Mouse (Mus musculus): Measurements from ENCODE around the gene Esrrg. TPM values are rescaled to one million over a fixed set of nuclear protein-coding genes. Genes with fewer than 3 reads are reported as not detected.
A peak's percentile ranks its signal among the peaks of the same experiment; 100 is the strongest.

Gene Esrrg
- polyA plus RNA-seq, 1 experiment from 2014 or later = 2.2 TPM

GRCm38 (mm10) chr1:187610336-187610948, 1.9 kb downstream of the Esrrg start:
- peaks cover 72% of the 10 kb centered on the region for H3K27me3 ChIP-seq (ENCODE audit: low read depth, poor library complexity, severe bottlenecking)
- H3K4me3 ChIP-seq = no peak overlapping the region
- WGBS = 25% methylated on average over 9 of the region's 9 CpGs
- no peaks in the 10 kb centered on the region for H3K36me3 ChIP-seq
- H3K9me3 ChIP-seq (replicated peaks) = no peaks in the 10 kb centered on the region
- DNase-seq (ENCODE audit: low spot score) = peak; percentile 34
- peaks cover 66% of the 10 kb centered on the region for H3K4me1 ChIP-seq
- no peak overlapping the region for H3K27ac ChIP-seq

GRCm38 (mm10) chr1:187611925-187612324, 3.3 kb downstream of the Esrrg start:
- no peaks in the 10 kb centered on the region for H3K9me3 ChIP-seq (replicated peaks)
- H3K36me3 ChIP-seq = no peaks in the 10 kb centered on the region
- WGBS = 43% methylated on average over 5 of the region's 5 CpGs
- peaks cover 52% of the 10 kb centered on the region for H3K4me1 ChIP-seq
- DNase-seq (ENCODE audit: low spot score) = no peak
- H3K27me3 ChIP-seq (ENCODE audit: low read depth, poor library complexity, severe bottlenecking) = peaks cover 57% of the 10 kb centered on the region
- H3K27ac ChIP-seq = no peak overlapping the region
- H3K4me3 ChIP-seq = no peak overlapping the region

- no peak overlapping the region for H3K27ac ChIP-seq
- H3K36me3 ChIP-seq = no peaks in the 10 kb centered on the region
- H3K4me1 ChIP-seq = peaks cover 38% of the 10 kb centered on the region
- peaks cover 48% of the 10 kb centered on the region for H3K27me3 ChIP-seq (ENCODE audit: low read depth, poor library complexity, severe bottlenecking)
- WGBS = 71% methylated on average over 3 of the region's 3 CpGs
- no peak for DNase-seq (ENCODE audit: low spot score)
- no peaks in the 10 kb centered on the region for H3K9me3 ChIP-seq (replicated peaks)
- no peak overlapping the region for H3K4me3 ChIP-seq
Observed at GRCm38 (mm10) chr1:187613277-187613676, 4.7 kb downstream of the Esrrg start.

GRCm38 (mm10) chr1:187623981-187624380, 15.4 kb downstream of the Esrrg start:
- Histone ChIP-seq H3K36me3 (no peaks in the 10 kb centered on the region), H3K4me1 (no peaks in the 10 kb centered on the region), H3K4me3 (no peak overlapping the region), H3K27me3 (ENCODE audit: low read depth, poor library complexity, severe bottlenecking) (0 out of 2 replicates have a peak, but pooled peaks cover 6% of the 10 kb centered on the region), H3K9me3 (replicated peaks) (no peaks in the 10 kb centered on the region), H3K27ac (no peak overlapping the region)
- WGBS = 83% methylated on average over 3 of the region's 3 CpGs
- DNase-seq (ENCODE audit: low spot score) = no peak

- WGBS = 93% methylated on average over 8 of the region's 8 CpGs
- H3K27ac ChIP-seq = no peak overlapping the region
- no peak for DNase-seq (ENCODE audit: low spot score)
- no peaks in the 10 kb centered on the region for H3K36me3 ChIP-seq
- H3K4me3 ChIP-seq = no peak overlapping the region
- no peaks in the 10 kb centered on the region for H3K4me1 ChIP-seq
- H3K27me3 ChIP-seq (ENCODE audit: low read depth, poor library complexity, severe bottlenecking) = no peaks in the 10 kb centered on the region
- H3K9me3 ChIP-seq (replicated peaks) = no peaks in the 10 kb centered on the region
Observed at GRCm38 (mm10) chr1:187630361-187630760, 21.8 kb downstream of the Esrrg start.

GRCm38 (mm10) chr1:187631486-187631885, 22.9 kb downstream of the Esrrg start:
- H3K4me1 ChIP-seq = no peaks in the 10 kb centered on the region
- no peak for DNase-seq (ENCODE audit: low spot score)
- H3K36me3 ChIP-seq = no peaks in the 10 kb centered on the region
- no peaks in the 10 kb centered on the region for H3K9me3 ChIP-seq (replicated peaks)
- no peak overlapping the region for H3K4me3 ChIP-seq
- H3K27ac ChIP-seq = no peak overlapping the region
- WGBS = 91% methylated on average over 8 of the region's 8 CpGs
- H3K27me3 ChIP-seq (ENCODE audit: low read depth, poor library complexity, severe bottlenecking) = no peaks in the 10 kb centered on the region

GRCm38 (mm10) chr1:187645258-187645657, 36.7 kb downstream of the Esrrg start:
- Histone ChIP-seq H3K36me3 (no peaks in the 10 kb centered on the region), H3K4me1 (no peaks in the 10 kb centered on the region), H3K4me3 (no peak overlapping the region), H3K9me3 (replicated peaks) (no peaks in the 10 kb centered on the region), H3K27ac (no peak overlapping the region), H3K27me3 (ENCODE audit: low read depth, poor library complexity, severe bottlenecking) (no peaks in the 10 kb centered on the region)
- DNase-seq (ENCODE audit: low spot score) = no peak
- 83% methylated on average over 8 of the region's 8 CpGs for WGBS

GRCm38 (mm10) chr1:187648551-187648950, 40.0 kb downstream of the Esrrg start:
- H3K27me3 ChIP-seq (ENCODE audit: low read depth, poor library complexity, severe bottlenecking) = peaks cover 9% of the 10 kb centered on the region; the same call in 1 of the 2 replicates
- H3K36me3 ChIP-seq = no peaks in the 10 kb centered on the region
- no peak overlapping the region for H3K27ac ChIP-seq
- no peak for DNase-seq (ENCODE audit: low spot score)
- WGBS = 98% methylated on average over 8 of the region's 8 CpGs
- no peaks in the 10 kb centered on the region for H3K9me3 ChIP-seq (replicated peaks)
- peaks cover 24% of the 10 kb centered on the region for H3K4me1 ChIP-seq
- no peak overlapping the region for H3K4me3 ChIP-seq

- Histone ChIP-seq H3K4me3 (no peak overlapping the region), H3K27me3 (ENCODE audit: low read depth, poor library complexity, severe bottlenecking) (peaks cover 9% of the 10 kb centered on the region; the same call in 1 of the 2 replicates), H3K36me3 (no peaks in the 10 kb centered on the region), H3K27ac (no peak overlapping the region), H3K9me3 (replicated peaks) (no peaks in the 10 kb centered on the region), H3K4me1 (peaks cover 24% of the 10 kb centered on the region)
- WGBS = 43% methylated on average over 5 of the region's 5 CpGs
- no peak for DNase-seq (ENCODE audit: low spot score)
Observed at GRCm38 (mm10) chr1:187649871-187650270, 41.3 kb downstream of the Esrrg start.

GRCm38 (mm10) chr1:187650786-187651687, 42.4 kb downstream of the Esrrg start:
- H3K27ac ChIP-seq = peak overlapping the region; percentile 93
- H3K27me3 ChIP-seq (ENCODE audit: low read depth, poor library complexity, severe bottlenecking) = peaks cover 9% of the 10 kb centered on the region; the same call in 1 of the 2 replicates
- H3K4me3 ChIP-seq = peak overlapping the region; percentile 71
- peaks cover 24% of the 10 kb centered on the region for H3K4me1 ChIP-seq
- DNase-seq (ENCODE audit: low spot score) = no peak
- no peaks in the 10 kb centered on the region for H3K9me3 ChIP-seq (replicated peaks)
- 12% methylated on average over 24 of the region's 24 CpGs for WGBS
- H3K36me3 ChIP-seq = no peaks in the 10 kb centered on the region

GRCm38 (mm10) chr1:187651688-187652241, 43.2 kb downstream of the Esrrg start:
- H3K4me3 ChIP-seq = peak overlapping the region; percentile 71
- under 1% methylated on average over 47 of the region's 47 CpGs for WGBS
- peak; percentile 65 for DNase-seq (ENCODE audit: low spot score)
- peaks cover 9% of the 10 kb centered on the region; the same call in 1 of the 2 replicates for H3K27me3 ChIP-seq (ENCODE audit: low read depth, poor library complexity, severe bottlenecking)
- no peaks in the 10 kb centered on the region for H3K9me3 ChIP-seq (replicated peaks)
- H3K27ac ChIP-seq = peak overlapping the region; percentile 93
- H3K4me1 ChIP-seq = peaks cover 24% of the 10 kb centered on the region
- H3K36me3 ChIP-seq = no peaks in the 10 kb centered on the region

GRCm38 (mm10) chr1:187652445-187652844, 43.9 kb downstream of the Esrrg start:
- Histone ChIP-seq H3K9me3 (replicated peaks) (no peaks in the 10 kb centered on the region), H3K4me1 (peaks cover 24% of the 10 kb centered on the region), H3K27ac (no peak overlapping the region), H3K36me3 (no peaks in the 10 kb centered on the region), H3K27me3 (ENCODE audit: low read depth, poor library complexity, severe bottlenecking) (peaks cover 9% of the 10 kb centered on the region; the same call in 1 of the 2 replicates), H3K4me3 (peak overlapping the region; percentile 71)
- no peak for DNase-seq (ENCODE audit: low spot score)
- 6% methylated on average over 7 of the region's 7 CpGs for WGBS

GRCm38 (mm10) chr1:187653390-187653789, 44.8 kb downstream of the Esrrg start:
- no peak for DNase-seq (ENCODE audit: low spot score)

More at GRCm38 (mm10) chr1:187653390-187653789, 44.8 kb downstream of the Esrrg start:
- WGBS = 34% methylated on average over 9 of the region's 9 CpGs
- H3K27ac ChIP-seq = no peak overlapping the region; the same call in 1 of the 2 replicates
- peaks cover 24% of the 10 kb centered on the region for H3K4me1 ChIP-seq
- no peak overlapping the region for H3K4me3 ChIP-seq
- no peaks in the 10 kb centered on the region for H3K36me3 ChIP-seq
- H3K27me3 ChIP-seq (ENCODE audit: low read depth, poor library complexity, severe bottlenecking) = peaks cover 9% of the 10 kb centered on the region; the same call in 1 of the 2 replicates
- no peaks in the 10 kb centered on the region for H3K9me3 ChIP-seq (replicated peaks)
